Comparison of ENCODE assay signal across 8 mouse cellular contexts in genomic region chr7:141468522-141469211, GRCm38 (mm10). TPM values are rescaled to one million over a fixed set of nuclear protein-coding genes. Genes with fewer than 3 reads are reported as not detected.
DNase-seq lines count a peak whose midpoint lies in the region; ATAC-seq lines count a peak whose summit lies in the region.

No protein-coding gene starts in this region.

- H3K9ac ChIP-seq in heart, embryonic 11.5 days (ENCODE audit: low read depth, low read length): peak overlapping the region; percentile 87
- peak overlapping the region; percentile 71 for H3K9ac ChIP-seq in kidney, embryonic 14.5 days (ENCODE audit: low read depth, low read length)
- peak overlapping the region; percentile 90 for H3K9ac ChIP-seq in lung, embryonic 16.5 days (ENCODE audit: low read length)

- H3K9me3 ChIP-seq in heart, embryonic 11.5 days (replicated peaks; ENCODE audit: control insufficient read depth, low read length): no peaks in the 10 kb centered on the region
- no peaks in the 10 kb centered on the region for H3K9me3 ChIP-seq in kidney, embryonic 14.5 days (ENCODE audit: control insufficient read depth, low read length)
- H3K9me3 ChIP-seq in lung, embryonic 16.5 days (ENCODE audit: control insufficient read depth, low read length): no peaks in the 10 kb centered on the region

- peaks cover 20% of the 10 kb centered on the region for H3K27me3 ChIP-seq in heart, embryonic 11.5 days (ENCODE audit: control insufficient read depth, insufficient read depth, low read length)
- H3K27me3 ChIP-seq in kidney, embryonic 14.5 days (ENCODE audit: control insufficient read depth, insufficient read depth, low read length): peaks cover 20% of the 10 kb centered on the region
- peaks cover 15% of the 10 kb centered on the region for H3K27me3 ChIP-seq in lung, embryonic 16.5 days (ENCODE audit: control insufficient read depth, insufficient read depth, low read depth, low read length)

- peak overlapping the region; percentile 80 for H3K4me2 ChIP-seq in heart, embryonic 11.5 days
- H3K4me2 ChIP-seq in kidney, embryonic 14.5 days (replicated peaks; ENCODE audit: low read depth, low read length): peak overlapping the region; percentile 52
- peak overlapping the region; percentile 90 for H3K4me2 ChIP-seq in lung, embryonic 16.5 days (ENCODE audit: low read depth, low read length)

- H3K36me3 ChIP-seq in heart, embryonic 11.5 days (ENCODE audit: control insufficient read depth, insufficient read depth, low read length): peaks cover 22% of the 10 kb centered on the region
- H3K36me3 ChIP-seq in kidney, embryonic 14.5 days (ENCODE audit: control insufficient read depth, insufficient read depth, low read length): peaks cover 36% of the 10 kb centered on the region
- peaks cover 26% of the 10 kb centered on the region for H3K36me3 ChIP-seq in lung, embryonic 16.5 days (ENCODE audit: control insufficient read depth, insufficient read depth, low read length)

- 2% methylated on average over 8 of the region's 8 CpGs for WGBS in heart, embryonic 11.5 days (ENCODE audit: insufficient replicate concordance)
- 13% methylated on average over 8 of the region's 8 CpGs for WGBS in kidney, embryonic 14.5 days
- 1% methylated on average over 8 of the region's 8 CpGs for WGBS in lung, embryonic 16.5 days

- peak; percentile 65 for ATAC-seq in heart, embryonic 11.5 days (replicated peaks; ENCODE audit: insufficient number of reproducible peaks, low FRiP score, low TSS enrichment)
- peak; percentile 75 for ATAC-seq in kidney, embryonic 14.5 days (ENCODE audit: low FRiP score, low TSS enrichment)
- peak; percentile 71 for ATAC-seq in lung, embryonic 16.5 days (ENCODE audit: low read depth)
- ATAC-seq in neutrophil, adult 5-6 weeks (ENCODE audit: extremely low read depth, insufficient number of reproducible peaks, low FRiP score, poor library complexity, severe bottlenecking): peak; percentile 61

- H3K27ac ChIP-seq in heart, embryonic 11.5 days (ENCODE audit: low read depth, low read length): peak overlapping the region; percentile 96
- peak overlapping the region; percentile 87 for H3K27ac ChIP-seq in kidney, embryonic 14.5 days (ENCODE audit: low read depth, low read length)
- H3K27ac ChIP-seq in lung, embryonic 16.5 days (ENCODE audit: low read length): peak overlapping the region; percentile 81

- peak overlapping the region; percentile 73 for H3K4me3 ChIP-seq in heart, embryonic 11.5 days (ENCODE audit: low read depth, low read length)
- H3K4me3 ChIP-seq in kidney, embryonic 14.5 days (ENCODE audit: low read length): peak overlapping the region; percentile 57
- H3K4me3 ChIP-seq in lung, embryonic 16.5 days (ENCODE audit: low read length): peak overlapping the region; percentile 83

- DNase-seq in cerebellum, adult 11-12 months: peak; percentile 75
- DNase-seq in cerebellum, postnatal 4 days (ENCODE audit: low spot score in 2 of 2): no peak
- peak; percentile 94 for DNase-seq in ZHBTc4 (ENCODE audit: low read depth, low spot score)
- DNase-seq in embryo, embryonic 9.5 days (ENCODE audit: extremely low spot score): peak; percentile 76

- peaks cover 43% of the 10 kb centered on the region for H3K4me1 ChIP-seq in heart, embryonic 11.5 days (ENCODE audit: control insufficient read depth, insufficient read depth, low read length)
- H3K4me1 ChIP-seq in kidney, embryonic 14.5 days (ENCODE audit: control insufficient read depth, insufficient read depth, low read length): peaks cover 44% of the 10 kb centered on the region
- peaks cover 46% of the 10 kb centered on the region for H3K4me1 ChIP-seq in lung, embryonic 16.5 days (replicated peaks; ENCODE audit: control insufficient read depth, insufficient read depth, low read length)

RNA-seq across cellular contexts. Expression of gene Cd151, which starts 1.5 kb away (rescaled TPM):
- polyA plus RNA-seq in heart, embryonic 11.5 days (2014; fragmentation: Nextera tagmentation; extraction: Ambion mirVana): 61.3 and 101 TPM in 2 replicates
- polyA plus RNA-seq in kidney, embryonic 14.5 days (2014; fragmentation: Nextera tagmentation; extraction: Ambion mirVana): 93.2 and 108 TPM in 2 replicates
- polyA plus RNA-seq in lung, embryonic 16.5 days (2015; fragmentation: Nextera tagmentation; extraction: Ambion mirVana): 36.4 and 39.3 TPM in 2 replicates
- 29.8 and 31.1 TPM in 2 replicates for total RNA-seq in neutrophil, adult 5-6 weeks (2017)

RNA-seq across cellular contexts. Expression of gene Polr2l, which starts 6.3 kb away (rescaled TPM):
- polyA plus RNA-seq in heart, embryonic 11.5 days (2014; fragmentation: Nextera tagmentation; extraction: Ambion mirVana): 71.5 and 72.9 TPM in 2 replicates
- polyA plus RNA-seq in kidney, embryonic 14.5 days (2014; fragmentation: Nextera tagmentation; extraction: Ambion mirVana): 77.9 and 85.5 TPM in 2 replicates
- polyA plus RNA-seq in lung, embryonic 16.5 days (2015; fragmentation: Nextera tagmentation; extraction: Ambion mirVana): 59.9 and 61.3 TPM in 2 replicates
- total RNA-seq in neutrophil, adult 5-6 weeks (2017): 10.5 and 13.1 TPM in 2 replicates

RNA-seq across cellular contexts. Expression of gene Tspan4, which starts 6.4 kb away (rescaled TPM):
- 58.9 and 69.1 TPM in 2 replicates for polyA plus RNA-seq in heart, embryonic 11.5 days (2014; fragmentation: Nextera tagmentation; extraction: Ambion mirVana)
- 71.9 and 90.2 TPM in 2 replicates for polyA plus RNA-seq in kidney, embryonic 14.5 days (2014; fragmentation: Nextera tagmentation; extraction: Ambion mirVana)
- polyA plus RNA-seq in lung, embryonic 16.5 days (2015; fragmentation: Nextera tagmentation; extraction: Ambion mirVana): 88.3 and 91.2 TPM in 2 replicates
- total RNA-seq in neutrophil, adult 5-6 weeks (2017): not detected in 2 replicates

RNA-seq across cellular contexts. Expression of gene Cracr2b, which starts 7.8 kb away (rescaled TPM):
- 11.5 and 14.3 TPM in 2 replicates for polyA plus RNA-seq in heart, embryonic 11.5 days (2014; fragmentation: Nextera tagmentation; extraction: Ambion mirVana)
- 13.1 and 13.4 TPM in 2 replicates for polyA plus RNA-seq in kidney, embryonic 14.5 days (2014; fragmentation: Nextera tagmentation; extraction: Ambion mirVana)
- polyA plus RNA-seq in lung, embryonic 16.5 days (2015; fragmentation: Nextera tagmentation; extraction: Ambion mirVana): 39.3 and 42.0 TPM in 2 replicates
- total RNA-seq in neutrophil, adult 5-6 weeks (2017): 2.8 and 3.2 TPM in 2 replicates

RNA-seq across cellular contexts. Expression of gene Pnpla2, which starts 13.7 kb away (rescaled TPM):
- 28.7 and 35.3 TPM in 2 replicates for polyA plus RNA-seq in heart, embryonic 11.5 days (2014; fragmentation: Nextera tagmentation; extraction: Ambion mirVana)
- polyA plus RNA-seq in kidney, embryonic 14.5 days (2014; fragmentation: Nextera tagmentation; extraction: Ambion mirVana): 27.4 and 31.9 TPM in 2 replicates
- 42.9 and 46.2 TPM in 2 replicates for polyA plus RNA-seq in lung, embryonic 16.5 days (2015; fragmentation: Nextera tagmentation; extraction: Ambion mirVana)
- 74.4 and 78.7 TPM in 2 replicates for total RNA-seq in neutrophil, adult 5-6 weeks (2017)

Comparison
In these comparisons a context has a peak if more than half of its experiments do, and no peak if none do; other contexts are left out.
1. DNase-seq: peak in cerebellum, adult 11-12 months (single experiment), ZHBTc4 (single experiment) and embryo, embryonic 9.5 days (single experiment); none in cerebellum, postnatal 4 days (0 of 2).
2. Peak in every context shown above with its lines, with median percentiles within 50 percentile points of each other: ATAC-seq, H3K27ac ChIP-seq, H3K4me2 ChIP-seq, H3K4me3 ChIP-seq and H3K9ac ChIP-seq.